Mouse (Mus musculus) E14TG2a.4 (cell line): Measurements from ENCODE around the gene Axl.
"Not testable (repeated sequence)": the region's sequence is repeated elsewhere in the genome, so short reads cannot be mapped to it uniquely, and the experiment has no call there.

ENCODE experiments used
- H3K27me3 ChIP-seq: 2 replicates; pipeline ENCODE4 v1.6.1; 2014; ENCODE audit warnings: low read length, control low read depth; ENCODE audit not compliant: insufficient read depth
- H3K36me3 ChIP-seq: 2 replicates; pipeline ENCODE4 v1.6.1; 2014; ENCODE audit warnings: low read length, control low read depth; ENCODE audit not compliant: insufficient read depth
- H3K4me1 ChIP-seq: replicated peaks from 2 replicates; pipeline ENCODE4 v1.6.1; 2014; ENCODE audit warnings: low read depth, low read length, control low read depth
- H3K4me3 ChIP-seq: replicated peaks from 2 replicates; pipeline ENCODE4 v1.5.1; 2014; ENCODE audit warnings: mild to moderate bottlenecking, low read length
- H3K9me3 ChIP-seq: 2 replicates; pipeline ENCODE4 v1.6.1; 2014; ENCODE audit warnings: low read length, control low read depth
- CTCF ChIP-seq: conservative IDR thresholded peaks from 2 replicates; pipeline ENCODE4 v1.5.1; 2014; ENCODE audit warnings: low read length
- NANOG ChIP-seq: IDR thresholded peaks from 2 replicates; pipeline ENCODE4 v1.6.1; 2014; ENCODE audit warnings: borderline replicate concordance, low read length, mixed read lengths
- POU5F1 ChIP-seq: IDR thresholded peaks from 2 replicates; pipeline ENCODE4 v1.6.1; 2014; ENCODE audit warnings: low read length, borderline replicate concordance

Gene Axl

DNA sequence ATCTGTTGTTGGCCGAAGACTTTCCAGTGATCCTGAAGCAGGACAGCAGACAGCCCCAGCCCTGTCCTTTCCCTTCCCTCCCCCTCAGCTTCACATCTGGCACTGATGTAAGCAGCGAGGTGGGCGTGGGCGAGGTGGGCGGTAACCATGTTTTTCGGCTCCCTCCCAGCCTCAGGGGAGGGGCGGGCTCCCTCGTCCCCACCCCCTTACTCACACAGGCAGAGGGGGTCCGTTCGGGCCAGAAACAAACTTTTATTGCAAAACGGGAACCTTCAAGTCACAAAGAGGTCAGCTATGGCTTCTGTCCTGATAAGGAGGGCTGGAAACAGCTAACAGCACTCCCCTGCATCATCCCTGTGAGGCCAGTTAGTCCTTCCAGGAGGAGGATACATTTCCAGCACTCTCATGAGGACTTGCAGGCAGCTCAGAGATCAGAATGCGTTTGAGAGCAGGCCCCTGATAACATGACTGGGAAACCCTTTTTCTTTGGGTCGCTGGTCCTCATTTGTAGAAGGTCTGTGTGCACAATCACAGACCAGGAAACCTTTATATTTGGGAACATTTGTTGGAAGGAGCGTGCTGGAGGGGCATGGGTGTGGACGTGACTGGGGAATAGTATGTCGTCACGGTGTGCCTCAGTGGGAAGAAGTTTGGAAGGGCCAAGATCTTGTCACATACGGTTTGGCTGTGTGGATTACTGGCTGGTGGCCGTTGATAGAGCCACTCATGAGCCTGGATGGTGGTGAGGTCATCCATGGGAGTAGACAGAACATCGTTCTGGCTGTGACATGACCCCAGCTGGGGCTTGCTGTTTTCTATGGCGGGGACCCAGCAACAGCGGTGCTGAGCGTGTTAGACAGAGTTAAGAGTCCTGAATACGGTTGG lies 14.0 kb upstream of the Axl start:
- Histone ChIP-seq H3K27me3 (0 out of 2 replicates have a peak, but pooled peaks cover 4% of the 10 kb centered on the region), H3K9me3 (no peaks in the 10 kb centered on the region), H3K36me3 (peaks cover 16% of the 10 kb centered on the region), H3K4me3 (peak overlapping the region; percentile 57), H3K4me1 (peaks cover 36% of the 10 kb centered on the region)
- no peak for TF ChIP-seq NANOG
- no peak for TF ChIP-seq POU5F1
- no peak for TF ChIP-seq CTCF

DNA sequence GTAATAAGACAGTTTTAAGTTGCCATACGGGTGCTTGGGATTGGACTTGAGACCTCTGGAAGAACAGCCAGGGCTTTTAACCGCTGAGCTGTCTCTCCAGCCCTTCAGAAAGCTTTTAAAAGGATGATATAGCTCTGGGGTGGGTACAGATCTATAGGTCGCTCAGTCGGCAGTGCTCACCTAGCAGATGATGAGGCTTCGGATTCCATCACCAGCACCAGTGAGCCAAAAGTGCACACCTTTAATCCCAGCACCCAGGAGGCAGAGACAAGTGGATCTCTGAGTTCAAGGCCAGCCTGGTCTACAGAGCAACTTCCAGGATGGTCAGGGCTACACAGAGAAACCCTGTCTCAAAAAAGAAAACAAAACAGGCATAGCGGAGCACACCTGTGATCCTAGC lies 12.5 kb upstream of the Axl start:
- Histone ChIP-seq H3K4me3 (no peak overlapping the region), H3K36me3 (peaks cover 5% of the 10 kb centered on the region; the same call in 1 of the 2 replicates), H3K9me3 (no peaks in the 10 kb centered on the region), H3K27me3 (0 out of 2 replicates have a peak, but pooled peaks cover 4% of the 10 kb centered on the region), H3K4me1 (peaks cover 30% of the 10 kb centered on the region)
- no peak for TF ChIP-seq POU5F1
- no peak for TF ChIP-seq NANOG
- TF ChIP-seq CTCF, result no peak

- no peak for TF ChIP-seq POU5F1
- no peak for TF ChIP-seq CTCF
- TF ChIP-seq NANOG, result no peak
Measured at GRCm38 (mm10) chr7:25799369-25799768, 10.9 kb upstream of the Axl start.

GRCm38 (mm10) chr7:25798540-25798939 lies 10.0 kb upstream of the Axl start:
- Histone ChIP-seq H3K4me3 (no peak overlapping the region), H3K27me3 (0 out of 2 replicates have a peak, but pooled peaks cover 4% of the 10 kb centered on the region), H3K36me3 (no peaks in the 10 kb centered on the region), H3K4me1 (peaks cover 30% of the 10 kb centered on the region), H3K9me3 (no peaks in the 10 kb centered on the region)
- peak; percentile 75 for TF ChIP-seq CTCF
- no peak for TF ChIP-seq POU5F1

More at GRCm38 (mm10) chr7:25799369-25799768, 10.9 kb upstream of the Axl start:
- Histone ChIP-seq H3K4me3 (no peak overlapping the region), H3K27me3 (0 out of 2 replicates have a peak, but pooled peaks cover 4% of the 10 kb centered on the region), H3K36me3 (no peaks in the 10 kb centered on the region), H3K4me1 (peaks cover 32% of the 10 kb centered on the region), H3K9me3 (no peaks in the 10 kb centered on the region)

GRCm38 (mm10) chr7:25794775-25795174 lies 6.3 kb upstream of the Axl start:
- H3K36me3 ChIP-seq, result no peaks in the 10 kb centered on the region

GRCm38 (mm10) chr7:25793679-25794078 lies 5.2 kb upstream of the Axl start:
- H3K36me3 ChIP-seq, result no peaks in the 10 kb centered on the region
- peaks cover 15% of the 10 kb centered on the region for H3K4me1 ChIP-seq
- H3K9me3 ChIP-seq, result no peaks in the 10 kb centered on the region
- H3K4me3 ChIP-seq, result no peak overlapping the region
- TF ChIP-seq POU5F1 (no peak), CTCF (peak; percentile 27)
- H3K27me3 ChIP-seq, result peaks cover 21% of the 10 kb centered on the region

More at GRCm38 (mm10) chr7:25794775-25795174, 6.3 kb upstream of the Axl start:
- TF ChIP-seq CTCF (no peak), POU5F1 (no peak), NANOG (no peak)
- Histone ChIP-seq H3K9me3 (no peaks in the 10 kb centered on the region), H3K4me3 (no peak overlapping the region), H3K27me3 (peaks cover 12% of the 10 kb centered on the region), H3K4me1 (peaks cover 10% of the 10 kb centered on the region)

GRCm38 (mm10) chr7:25792966-25793365 lies 4.5 kb upstream of the Axl start:
- Histone ChIP-seq H3K27me3 (peaks cover 27% of the 10 kb centered on the region), H3K4me1 (peaks cover 21% of the 10 kb centered on the region)
- not testable (repeated sequence) for H3K9me3 ChIP-seq, H3K36me3 ChIP-seq, H3K4me3 ChIP-seq

- TF ChIP-seq CTCF (no peak), POU5F1 (no peak), NANOG (no peak)
- H3K36me3 ChIP-seq, result no peaks in the 10 kb centered on the region
- H3K27me3 ChIP-seq, result peaks cover 49% of the 10 kb centered on the region
- no peak overlapping the region for H3K4me3 ChIP-seq
- no peaks in the 10 kb centered on the region for H3K9me3 ChIP-seq
- H3K4me1 ChIP-seq, result peaks cover 23% of the 10 kb centered on the region
Measured at GRCm38 (mm10) chr7:25790615-25791014, 2.1 kb upstream of the Axl start.

DNA sequence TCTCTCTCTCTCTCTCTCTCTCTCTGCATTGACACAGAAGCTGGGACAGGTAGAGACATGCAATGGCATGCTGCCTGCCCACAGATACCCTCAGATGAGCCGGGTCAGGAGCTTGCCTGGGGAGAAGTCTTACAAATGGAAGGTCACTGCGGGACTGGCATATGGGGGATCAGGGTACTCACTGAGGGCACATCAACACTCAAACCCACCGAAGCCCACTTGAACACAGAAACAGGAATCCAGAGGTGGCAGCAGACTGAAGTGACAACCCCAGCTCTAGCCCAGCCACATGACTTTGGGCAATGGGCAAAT lies 580 bp upstream of the Axl start:
- peaks cover 16% of the 10 kb centered on the region for H3K4me1 ChIP-seq
- peaks cover 55% of the 10 kb centered on the region for H3K27me3 ChIP-seq
- H3K36me3 ChIP-seq, result no peaks in the 10 kb centered on the region
- TF ChIP-seq CTCF, result no peak
- TF ChIP-seq POU5F1, result no peak
- TF ChIP-seq NANOG, result no peak
- no peaks in the 10 kb centered on the region for H3K9me3 ChIP-seq
- no peak overlapping the region for H3K4me3 ChIP-seq
